Mouse (Mus musculus): ENCODE data around the gene Sspo. TPM values are rescaled to one million over a fixed set of nuclear protein-coding genes. Genes with fewer than 3 reads are reported as not detected.

Sspo gene
- polyA plus RNA-seq, 1 experiment from 2014 or later: 0.25 TPM

Small RNA genes within 50 kb of the gene (microRNA-seq; reads per million reads assigned to microRNA genes)
- not detected for gene Gm24325

Other genes starting within 250 kb of the Sspo start
- gene Krba1, start 52.6 kb upstream of the Sspo start, polyA plus RNA-seq (2015; fragmentation: Nextera tagmentation; extraction: Ambion mirVana): 25.4 and 28.3 TPM in 2 replicates
- 22.0 and 22.5 TPM in 2 replicates for gene Zfp467, start 2.4 kb upstream of the Sspo start, polyA plus RNA-seq (2015; fragmentation: Nextera tagmentation; extraction: Ambion mirVana)
- gene Atp6v0e2, start 89.4 kb downstream of the Sspo start, polyA plus RNA-seq (2015; fragmentation: Nextera tagmentation; extraction: Ambion mirVana): 184 and 189 TPM in 2 replicates
- 20.8 and 22.1 TPM in 2 replicates for gene Lrrc61, start 106.6 kb downstream of the Sspo start, polyA plus RNA-seq (2015; fragmentation: Nextera tagmentation; extraction: Ambion mirVana)
- gene Rarres2, start 124.6 kb downstream of the Sspo start, polyA plus RNA-seq (2015; fragmentation: Nextera tagmentation; extraction: Ambion mirVana): 5.2 and 6.0 TPM in 2 replicates
- gene Gm45021, start 141.4 kb downstream of the Sspo start, polyA plus RNA-seq (2015; fragmentation: Nextera tagmentation; extraction: Ambion mirVana): 0.56 TPM in 1 of 2 replicates, not detected in the other
- gene Repin1, start 145.7 kb downstream of the Sspo start, polyA plus RNA-seq (2015; fragmentation: Nextera tagmentation; extraction: Ambion mirVana): 39.3 and 41.8 TPM in 2 replicates
- gene Gm44965, start 145.7 kb downstream of the Sspo start, polyA plus RNA-seq (2015; fragmentation: Nextera tagmentation; extraction: Ambion mirVana): not detected in 2 replicates
- gene Zfp775, start 153.8 kb downstream of the Sspo start, polyA plus RNA-seq (2015; fragmentation: Nextera tagmentation; extraction: Ambion mirVana): 14.7 and 15.0 TPM in 2 replicates
- gene AI854703, start 178.5 kb downstream of the Sspo start, polyA plus RNA-seq (2015; fragmentation: Nextera tagmentation; extraction: Ambion mirVana): 13.1 and 13.2 TPM in 2 replicates
- gene Gimap8, start 199.0 kb downstream of the Sspo start, polyA plus RNA-seq (2015; fragmentation: Nextera tagmentation; extraction: Ambion mirVana): 0.47 and 0.85 TPM in 2 replicates
- 2.9 and 3.6 TPM in 2 replicates for gene Gimap9, start 227.9 kb downstream of the Sspo start, polyA plus RNA-seq (2015; fragmentation: Nextera tagmentation; extraction: Ambion mirVana)
- 1.7 and 2.2 TPM in 2 replicates for gene Gimap4, start 236.3 kb downstream of the Sspo start, polyA plus RNA-seq (2015; fragmentation: Nextera tagmentation; extraction: Ambion mirVana)

All from hindbrain, embryonic 13.5 days (tissue).